Mouse (Mus musculus) erythroid progenitor cell, adult 5-6 weeks (primary cell): ENCODE data around the gene Zfp961. TPM values are rescaled to one million over a fixed set of nuclear protein-coding genes. Genes with fewer than 3 reads are reported as not detected.
"Not testable (repeated sequence)": the region's sequence is repeated elsewhere in the genome, so short reads cannot be mapped to it uniquely, and the experiment has no call there.

Experiments used
- ATAC-seq: replicated peaks from 2 replicates; pipeline ENCODE4 v1.8.0; 2016; ENCODE audit warnings: moderate number of reproducible peaks, mild to moderate bottlenecking, moderate TSS enrichment, inconsistent platforms; ENCODE audit not compliant: poor library complexity, low FRiP score, severe bottlenecking
- total RNA-seq, 2 experiments: library from RNA; stranded (forward) in 1 of 2; stranded (reverse) in 1 of 2; fragments of 150-400 nt in 1 of 2; fragments of 186-747, 209-891 nt in 1 of 2; gene quantifications; 2 replicates each; pipeline versions ENCODE4 v1.2.3 to v1.2.4; 2015 to 2017; ENCODE audit warnings: low replicate concordance in 2 of 2

Zfp961 gene
- total RNA-seq, 2 experiments from 2014 or later, result 3.8 to 20.1 TPM

DNA sequence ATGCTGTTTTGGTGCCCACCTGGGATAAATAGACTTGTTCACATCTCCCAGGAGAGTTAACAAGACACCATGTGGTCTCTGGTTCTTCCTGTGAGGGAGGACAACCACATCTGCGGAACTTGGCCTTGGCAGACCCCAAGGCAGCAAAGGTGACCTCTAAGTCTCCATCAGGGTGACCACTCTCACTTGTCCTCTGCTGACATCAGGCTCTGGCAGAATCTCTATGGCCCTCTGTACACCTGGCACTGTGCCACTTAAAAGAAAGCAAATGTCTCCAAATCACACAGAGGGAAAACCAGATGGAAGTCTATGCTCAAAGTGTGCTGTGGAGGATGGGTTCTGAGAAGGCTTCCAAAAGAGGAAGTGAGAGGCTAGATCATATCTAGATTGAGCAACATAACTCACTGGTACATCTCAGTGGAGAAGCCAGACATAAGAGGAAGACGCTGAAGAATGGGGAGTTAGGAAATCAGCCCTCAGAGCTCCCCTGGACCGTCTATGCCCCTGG lies 57.4 kb downstream of the Zfp961 start:
- no peak for ATAC-seq

DNA sequence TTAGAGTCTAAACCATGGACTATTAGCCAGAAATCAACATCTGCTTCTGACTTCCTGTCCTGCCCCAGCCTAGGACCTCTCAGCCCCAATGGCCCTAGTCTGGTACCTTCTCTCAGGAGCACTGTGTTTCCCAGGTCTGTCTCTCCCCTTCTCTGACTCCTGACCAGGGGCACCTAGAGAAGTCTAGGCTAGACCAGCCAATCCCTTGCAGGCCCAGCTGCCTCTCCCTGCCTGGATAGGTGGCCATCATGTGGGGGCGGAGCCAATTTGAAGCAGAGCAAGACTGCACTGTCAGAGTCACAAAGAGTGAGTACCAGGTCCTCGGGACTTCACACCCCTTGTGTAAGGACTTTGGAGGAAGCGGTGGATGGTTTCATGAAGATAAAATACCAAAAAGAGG lies 58.6 kb downstream of the Zfp961 start, which contains the start of gene Cyp4f18:
Gene Cyp4f18 (minus strand): TSS at position 154 of the 400 bp plus-strand sequence.
- ATAC-seq, result no peak

DNA sequence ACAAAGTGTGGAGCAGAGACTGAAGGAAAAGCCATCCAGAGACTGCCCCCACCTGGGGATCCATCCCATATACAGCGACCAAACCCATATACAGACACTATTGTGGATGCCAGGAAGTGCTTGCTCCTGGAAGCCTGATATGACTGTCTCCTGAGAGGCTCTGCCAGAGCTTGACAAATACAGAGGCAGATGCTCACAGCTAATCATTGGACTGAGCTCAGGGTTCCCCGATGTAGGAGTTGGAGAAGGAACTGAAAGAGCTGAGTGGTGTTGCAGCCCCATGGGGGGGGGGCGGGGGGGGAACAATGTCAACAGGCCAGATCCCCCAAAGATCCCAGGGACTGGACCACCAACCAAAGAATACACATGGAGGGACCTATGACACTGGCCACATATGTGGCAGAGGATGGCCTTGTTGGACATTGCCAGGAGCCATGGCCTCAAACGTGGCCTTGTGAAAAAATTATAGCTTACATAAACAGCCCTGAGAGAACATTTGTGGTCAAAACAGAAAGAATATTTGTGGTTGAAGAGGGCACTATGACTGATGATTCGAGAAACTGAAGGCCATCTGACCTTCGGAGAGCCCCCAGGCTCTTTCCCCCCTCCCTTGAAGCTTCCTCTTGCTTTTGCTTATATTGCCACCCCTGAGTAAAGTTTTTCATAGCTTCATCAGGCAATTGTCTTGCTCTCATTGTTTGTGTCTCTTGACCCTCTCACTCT lies 62.8 kb downstream of the Zfp961 start:
- ATAC-seq, result not testable (repeated sequence)

DNA sequence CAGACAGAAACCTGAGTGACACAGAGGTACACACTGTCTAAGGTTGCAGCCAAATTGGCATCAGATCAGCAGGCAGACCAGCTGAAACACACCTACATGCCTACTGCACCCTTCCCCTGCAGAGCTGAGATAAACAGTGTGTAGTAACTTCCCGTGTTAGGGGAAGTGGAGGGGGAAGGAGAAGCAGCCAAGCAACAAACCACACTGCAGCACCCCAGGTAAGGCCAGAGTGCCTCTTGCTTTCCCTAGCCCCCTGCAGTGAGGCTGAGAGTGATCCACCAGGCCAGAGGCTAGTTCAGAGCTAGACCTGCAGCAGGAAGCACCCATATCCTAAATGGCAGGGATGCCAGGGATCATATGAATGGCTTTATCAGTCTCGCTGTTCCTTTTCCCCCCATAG lies 66.5 kb downstream of the Zfp961 start:
- not testable (repeated sequence) for ATAC-seq

DNA sequence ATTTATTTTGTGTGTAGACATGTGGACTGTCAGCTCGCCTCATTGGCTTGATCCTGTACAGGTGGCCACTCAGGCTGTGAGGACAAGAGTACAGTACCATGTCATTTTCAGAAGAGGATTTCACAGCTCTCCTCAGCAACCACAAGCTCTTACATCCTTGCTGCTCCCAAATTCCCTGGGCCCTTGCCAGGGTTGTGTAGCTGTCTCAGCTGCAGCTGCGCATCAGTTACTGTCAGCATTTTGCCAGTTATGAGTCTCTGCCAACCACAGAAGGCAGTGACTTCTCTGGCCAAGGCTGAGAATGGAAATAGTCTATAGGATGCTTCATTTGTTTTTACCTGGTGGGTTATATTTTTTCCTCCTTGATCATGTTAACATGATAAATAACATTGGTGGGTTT lies 67.3 kb downstream of the Zfp961 start:
- ATAC-seq, result no peak

DNA sequence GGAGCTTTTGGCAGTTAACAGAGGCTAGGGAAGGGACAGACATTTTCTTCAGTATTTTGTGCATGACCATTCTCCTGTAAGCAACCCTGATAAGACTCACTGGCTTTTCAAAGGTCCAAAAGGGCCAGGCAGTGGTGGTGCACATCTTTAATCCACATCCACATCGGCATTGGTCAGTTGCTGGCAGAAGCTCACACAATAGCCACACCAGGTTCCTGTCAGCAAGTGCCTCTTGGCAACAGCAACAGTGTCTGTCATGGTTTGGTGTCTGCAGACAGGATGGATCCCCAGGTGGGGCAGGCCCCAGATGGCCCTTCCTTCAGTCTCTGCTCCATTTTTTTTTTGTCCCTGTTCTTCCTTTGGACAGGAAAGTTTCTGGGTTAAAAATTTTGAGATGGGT lies 68.2 kb downstream of the Zfp961 start:
- ATAC-seq, result not testable (repeated sequence)

DNA sequence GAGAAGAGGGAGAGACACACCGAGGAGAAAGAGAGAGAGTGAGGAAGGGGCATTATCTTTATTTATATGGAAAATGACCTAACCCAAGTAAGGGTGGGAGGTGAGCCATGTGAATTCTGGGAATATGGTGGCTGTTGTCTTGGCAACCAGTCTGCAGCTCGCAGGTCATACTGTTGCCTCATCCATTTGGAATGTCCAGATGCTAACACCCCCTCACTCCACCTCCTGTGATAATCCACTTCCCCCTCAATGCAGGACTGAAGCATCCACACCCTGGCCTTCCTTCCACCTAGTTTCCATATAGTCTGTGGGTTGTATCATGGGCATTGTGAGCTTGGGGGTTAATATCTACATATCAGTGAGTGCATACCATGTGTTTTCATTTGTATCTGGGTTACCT lies 69.0 kb downstream of the Zfp961 start:
- ATAC-seq, result no peak

DNA sequence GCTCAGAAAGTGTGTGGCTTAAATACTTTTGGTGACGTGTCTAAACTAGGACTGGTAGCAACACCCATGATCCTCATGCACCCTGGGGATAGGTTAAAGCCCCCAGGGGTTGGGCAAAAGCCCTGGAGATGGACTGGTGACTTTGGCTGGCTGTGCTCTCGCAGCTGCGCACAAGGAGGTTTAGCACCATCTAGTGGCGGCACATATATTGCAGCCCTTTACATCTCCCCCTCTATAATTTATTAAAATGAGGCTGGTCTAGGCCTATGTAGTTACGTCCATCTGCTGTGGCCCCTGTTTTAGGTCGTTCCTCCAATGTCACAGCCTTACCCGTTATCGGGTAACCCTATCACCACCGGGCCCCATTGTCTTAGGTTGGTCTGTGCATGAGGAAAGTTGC lies 74.0 kb downstream of the Zfp961 start:
- not testable (repeated sequence) for ATAC-seq

DNA sequence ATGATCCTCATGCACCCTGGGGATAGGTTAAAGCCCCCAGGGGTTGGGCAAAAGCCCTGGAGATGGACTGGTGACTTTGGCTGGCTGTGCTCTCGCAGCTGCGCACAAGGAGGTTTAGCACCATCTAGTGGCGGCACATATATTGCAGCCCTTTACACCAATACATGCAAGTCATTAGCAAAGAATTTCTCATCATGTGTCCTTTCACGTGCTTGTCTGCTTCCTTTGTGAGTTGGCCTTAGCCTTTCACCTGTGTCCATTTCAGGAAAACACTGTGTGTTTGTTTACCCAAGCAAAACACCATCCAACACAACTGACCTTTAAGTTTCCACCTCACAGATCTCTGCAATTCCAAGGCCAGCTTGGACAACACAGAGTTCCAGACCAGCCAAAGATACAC lies 82.1 kb downstream of the Zfp961 start:
- ATAC-seq, result not testable (repeated sequence)

DNA sequence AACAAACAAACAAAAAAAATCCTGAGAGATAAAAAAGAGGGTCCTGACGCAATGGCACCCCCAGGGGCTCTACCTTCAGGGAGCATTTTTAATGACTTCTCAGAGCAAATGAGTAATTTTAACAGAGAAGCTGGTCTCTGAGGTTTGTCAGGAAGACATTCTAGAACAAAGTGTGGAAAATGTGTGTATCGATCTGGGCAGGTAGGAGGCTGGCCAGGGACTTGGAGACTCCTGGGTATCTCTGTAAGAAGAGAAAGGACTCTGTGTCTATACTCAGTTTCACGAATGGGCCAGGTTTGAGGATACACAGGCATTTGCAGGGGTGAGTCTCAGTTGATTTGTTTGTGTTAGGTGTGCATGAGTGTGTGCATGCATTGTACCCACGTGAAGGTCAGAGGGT lies 90.1 kb downstream of the Zfp961 start, which contains the start of gene Olfr372:
Gene Olfr372 (plus strand): TSS at position 301 of the 400 bp plus-strand sequence.
- ATAC-seq, result not testable (repeated sequence)

DNA sequence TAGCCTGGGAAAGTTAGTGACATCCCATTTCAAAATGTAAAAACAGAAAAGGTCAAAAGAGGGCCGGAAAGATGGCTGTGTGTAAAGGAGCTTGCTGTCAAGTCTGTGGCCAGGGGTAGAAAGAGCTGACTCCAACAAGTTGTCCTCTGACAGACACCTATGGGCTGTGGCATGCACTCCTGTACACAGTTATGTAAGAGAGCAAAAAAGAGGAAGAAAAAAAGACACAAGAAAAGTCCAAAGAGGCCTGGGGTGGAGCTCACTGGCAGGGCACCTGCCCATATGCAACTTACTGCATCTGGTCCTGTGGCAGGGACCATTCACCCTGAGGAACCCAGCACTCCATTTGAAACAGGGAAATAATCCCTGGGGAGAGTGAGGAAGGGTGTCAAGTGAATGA lies 91.7 kb downstream of the Zfp961 start:
- no peak for ATAC-seq

Other genes with a start within 250 kb of the Zfp961 start
- gene B3gnt3, start 249.2 kb upstream of the Zfp961 start, total RNA-seq (2015; ENCODE audit: low replicate concordance), result 12.2 and 12.3 TPM in 2 replicates
- 10.9 and 14.4 TPM in 2 replicates for gene B3gnt3, start 249.2 kb upstream of the Zfp961 start, total RNA-seq (2017; ENCODE audit: low replicate concordance)
- 152 and 165 TPM in 2 replicates for gene Fcho1, start 225.3 kb upstream of the Zfp961 start, total RNA-seq (2015; ENCODE audit: low replicate concordance)
- gene Fcho1, start 225.3 kb upstream of the Zfp961 start, total RNA-seq (2017; ENCODE audit: low replicate concordance), result 245 and 276 TPM in 2 replicates
- gene Zfp709, start 69.0 kb upstream of the Zfp961 start, total RNA-seq (2015; ENCODE audit: low replicate concordance), result 2.5 TPM in 1 of 2 replicates, not detected in the other
- gene Zfp709, start 69.0 kb upstream of the Zfp961 start, total RNA-seq (2017; ENCODE audit: low replicate concordance), result 2.6 and 4.2 TPM in 2 replicates
- 1.7 and 11.9 TPM in 2 replicates for gene Zfp882, start 42.4 kb upstream of the Zfp961 start, total RNA-seq (2015; ENCODE audit: low replicate concordance)
- 4.7 and 5.0 TPM in 2 replicates for gene Zfp882, start 42.4 kb upstream of the Zfp961 start, total RNA-seq (2017; ENCODE audit: low replicate concordance)
- 15.9 and 26.4 TPM in 2 replicates for gene Zfp617, start 42.4 kb upstream of the Zfp961 start, total RNA-seq (2015; ENCODE audit: low replicate concordance)
- 4.6 and 21.3 TPM in 2 replicates for gene Zfp617, start 42.4 kb upstream of the Zfp961 start, total RNA-seq (2017; ENCODE audit: low replicate concordance)
- gene Cyp4f18, start 58.6 kb downstream of the Zfp961 start, total RNA-seq (2015; ENCODE audit: low replicate concordance), result 6.1 and 10.9 TPM in 2 replicates
- 2.7 and 7.0 TPM in 2 replicates for gene Cyp4f18, start 58.6 kb downstream of the Zfp961 start, total RNA-seq (2017; ENCODE audit: low replicate concordance)
- gene Olfr372, start 90.2 kb downstream of the Zfp961 start, total RNA-seq (2015; ENCODE audit: low replicate concordance), result not detected in 2 replicates
- not detected in 2 replicates for gene Olfr372, start 90.2 kb downstream of the Zfp961 start, total RNA-seq (2017; ENCODE audit: low replicate concordance)
- gene Olfr373, start 132.1 kb downstream of the Zfp961 start, total RNA-seq (2015; ENCODE audit: low replicate concordance), result not detected in 2 replicates
- gene Olfr373, start 132.1 kb downstream of the Zfp961 start, total RNA-seq (2017; ENCODE audit: low replicate concordance), result not detected in 2 replicates
- not detected in 2 replicates for gene Olfr374, start 156.0 kb downstream of the Zfp961 start, total RNA-seq (2015; ENCODE audit: low replicate concordance)
- gene Olfr374, start 156.0 kb downstream of the Zfp961 start, total RNA-seq (2017; ENCODE audit: low replicate concordance), result not detected in 2 replicates
- gene Tpm4, start 183.9 kb downstream of the Zfp961 start, total RNA-seq (2015; ENCODE audit: low replicate concordance), result 19.3 and 26.3 TPM in 2 replicates
- 20.3 and 23.4 TPM in 2 replicates for gene Tpm4, start 183.9 kb downstream of the Zfp961 start, total RNA-seq (2017; ENCODE audit: low replicate concordance)
- gene Rab8a, start 210.2 kb downstream of the Zfp961 start, total RNA-seq (2015; ENCODE audit: low replicate concordance), result 47.8 and 47.9 TPM in 2 replicates
- gene Rab8a, start 210.2 kb downstream of the Zfp961 start, total RNA-seq (2017; ENCODE audit: low replicate concordance), result 130 and 194 TPM in 2 replicates
- gene Hsh2d, start 238.6 kb downstream of the Zfp961 start, total RNA-seq (2015; ENCODE audit: low replicate concordance), result 1.4 and 4.6 TPM in 2 replicates
- 0.64 TPM in 1 of 2 replicates, not detected in the other for gene Hsh2d, start 238.6 kb downstream of the Zfp961 start, total RNA-seq (2017; ENCODE audit: low replicate concordance)